Mouse (Mus musculus) CH12.LX (cell line): ENCODE measurements around the gene Olfr555. TPM values are rescaled to one million over a fixed set of nuclear protein-coding genes. Genes with fewer than 3 reads are reported as not detected.

Source experiments
- DNase-seq: peaks from one replicate; pipeline ENCODE4 v3.0.0-alpha.2; 2013; ENCODE audit errors: extremely low read depth
- H3K27ac ChIP-seq: 2 replicates; pipeline ENCODE4 v1.5.1; 2012; ENCODE audit warnings: low read depth, mild to moderate bottlenecking, control low read depth, moderate library complexity; ENCODE audit not compliant: insufficient read depth
- H3K27me3 ChIP-seq: replicated peaks from 2 replicates; pipeline ENCODE3; 2012; ENCODE audit warnings: inconsistent platforms
- H3K36me3 ChIP-seq, 2 experiments: replicated peaks in 1 of 2; 2 replicates each; pipeline versions ENCODE3 to v1.6.1; 2012; ENCODE audit warnings: inconsistent platforms in 1 of 2, low read length in 1 of 2, mild to moderate bottlenecking in 1 of 2, mixed read lengths in 1 of 2, moderate library complexity in 1 of 2; ENCODE audit not compliant: control insufficient read depth in 1 of 2, insufficient read depth in 1 of 2
- H3K4me1 ChIP-seq, 2 experiments: 2 replicates each; pipeline ENCODE4 v1.6.1; 2012; ENCODE audit warnings: inconsistent platforms in 1 of 2, moderate library complexity in 1 of 2; ENCODE audit not compliant: insufficient read depth in 2 of 2, control insufficient read depth in 1 of 2
- H3K4me2 ChIP-seq: 2 replicates; pipeline ENCODE4 v1.6.1; 2012; ENCODE audit warnings: low read depth, mild to moderate bottlenecking, control low read depth; ENCODE audit not compliant: poor library complexity, insufficient read depth, severe bottlenecking
- H3K4me3 ChIP-seq, 3 experiments: fragments of 150-350 bp in 1 of 3; sonication (generic) in 1 of 3; replicated peaks in 1 of 3; 2 replicates each; pipeline versions ENCODE3 to v1.5.1; 2011 to 2012; ENCODE audit warnings: low read depth in 2 of 3, low read length in 2 of 3, mild to moderate bottlenecking in 2 of 3, moderate library complexity in 2 of 3, control low read depth in 1 of 3, improper control_type of control experiment in 1 of 3, inconsistent platforms in 1 of 3, mixed read lengths in 1 of 3; ENCODE audit not compliant: poor library complexity in 1 of 3
- H3K79me2 ChIP-seq: replicated peaks from 2 replicates; pipeline ENCODE4 v1.6.1; 2012; ENCODE audit warnings: mild to moderate bottlenecking, moderate library complexity; ENCODE audit not compliant: control insufficient read depth, poor library complexity, insufficient read depth, severe bottlenecking; ENCODE audit errors: extremely low read depth
- H3K9ac ChIP-seq: 2 replicates; pipeline ENCODE4 v1.6.1; 2012; ENCODE audit warnings: low read depth, mild to moderate bottlenecking, control low read depth, moderate library complexity; ENCODE audit not compliant: insufficient read depth
- H3K9me3 ChIP-seq: replicated peaks from 2 replicates; pipeline ENCODE3; 2012; ENCODE audit warnings: low read length, inconsistent platforms, mixed read lengths
- GABPA ChIP-seq: IDR thresholded peaks from 2 replicates; pipeline ENCODE4 v1.6.1; 2012; ENCODE audit warnings: low read depth, low read length, improper control_type of control experiment, inconsistent platforms; ENCODE audit not compliant: insufficient replicate concordance
- MAFK ChIP-seq: IDR thresholded peaks from 2 replicates; pipeline ENCODE4 v1.6.1; 2011; ENCODE audit warnings: low read length, improper control_type of control experiment; ENCODE audit not compliant: insufficient replicate concordance
- MAZ ChIP-seq: IDR thresholded peaks from 2 replicates; pipeline ENCODE4 v1.6.1; 2012; ENCODE audit warnings: low read depth, mild to moderate bottlenecking, inconsistent platforms, low read length, improper control_type of control experiment, moderate library complexity
- NELFE ChIP-seq: IDR thresholded peaks from 2 replicates; pipeline ENCODE4 v1.6.1; 2011; ENCODE audit warnings: low read depth, low read length, improper control_type of control experiment
- NRF1 ChIP-seq: IDR thresholded peaks from 2 replicates; pipeline ENCODE4 v1.6.1; 2014; ENCODE audit warnings: low read depth, mild to moderate bottlenecking, inconsistent platforms, low read length, improper control_type of control experiment, moderate library complexity
- POLR2AphosphoS2 ChIP-seq: IDR thresholded peaks from 2 replicates; pipeline ENCODE4 v1.6.1; 2011; ENCODE audit warnings: low read depth, low read length, improper control_type of control experiment
- RAD21 ChIP-seq: IDR thresholded peaks from 2 replicates; pipeline ENCODE4 v1.6.1; 2011; ENCODE audit warnings: low read depth, mild to moderate bottlenecking, low read length, improper control_type of control experiment, moderate library complexity
- SIN3A ChIP-seq: IDR thresholded peaks from 2 replicates; pipeline ENCODE4 v1.6.1; 2012; ENCODE audit warnings: low read length, improper control_type of control experiment, inconsistent platforms
- SMC3 ChIP-seq: IDR thresholded peaks from 2 replicates; pipeline ENCODE4 v1.6.1; 2011; ENCODE audit warnings: low read depth, low read length, improper control_type of control experiment
- USF1 ChIP-seq: IDR thresholded peaks from 2 replicates; pipeline ENCODE4 v1.6.1; 2014; ENCODE audit warnings: low read depth, mild to moderate bottlenecking, inconsistent platforms, low read length, improper control_type of control experiment
- ZKSCAN1 ChIP-seq: IDR thresholded peaks from 2 replicates; pipeline ENCODE4 v1.6.1; 2012; ENCODE audit warnings: low read depth, inconsistent platforms, low read length, improper control_type of control experiment, borderline replicate concordance
- dilution Hi-C: fragments of 300-500 bp; cut with MboI; formaldehyde crosslinking; loops from 2 replicates; pipeline ENCODE4 v1.14.3; 2020; ENCODE audit warnings: low sequenced_read_pairs; ENCODE audit not compliant: extremely low pct_unique_long_range_greater_than_20kb, extremely low pct_ligation_motif_present
- in situ Hi-C: fragments of 300-500 bp; cut with MboI; formaldehyde crosslinking; loops from 3 replicates; pipeline ENCODE4 v1.14.3; 2019; ENCODE audit warnings: low sequenced_read_pairs, low pct_ligation_motif_present, low pct_unique_long_range_greater_than_20kb, mixed read lengths
- polyA plus RNA-seq: library from polyadenylated mRNA; unstranded; fragments of >175 nt; gene quantifications from 2 replicates; pipeline ENCODE4 v1.2.1, GENCODE M21; 2012; ENCODE audit warnings: low read depth; ENCODE audit not compliant: insufficient read length
- total RNA-seq, 2 experiments: library from RNA; depleted of rRNA; stranded (reverse); fragments of 300-350 nt in 1 of 2; fragments of >200 nt in 1 of 2; gene quantifications; 2 replicates each; pipeline ENCODE4 v1.2.3; 2012 to 2014

The Olfr555 gene
- total and polyA plus RNA-seq, 3 experiments = not detected

GRCm38 (mm10) chr7:102701915-102702314 is 43.3 kb downstream of the Olfr555 start, which contains the start of gene Olfr558:
Olfr558 (plus strand) TSS chr7:102702215.
- Histone ChIP-seq H3K4me2 (no peak within 1 kb of the TSS), H3K9ac (no peak within 1 kb of the TSS), H3K9me3 (no peaks in the 10 kb centered on the region), H3K36me3 (no peaks in the 10 kb centered on the region), H3K27ac (no peak within 1 kb of the TSS), H3K4me3 (no peak within 1 kb of the TSS), H3K79me2 (no peaks in the 10 kb centered on the region), H3K27me3 (no peaks in the 10 kb centered on the region), H3K4me1 (0 out of 4 replicates have a peak, but pooled peaks cover 0 to 2% of the 10 kb centered on the region in 2 experiments)
- no peak for TF ChIP-seq ZKSCAN1
- TF ChIP-seq USF1 = no peak
- no peak for TF ChIP-seq MAZ
- TF ChIP-seq NRF1 = no peak
- TF ChIP-seq SIN3A = no peak
- no peak for TF ChIP-seq GABPA
- no peak for TF ChIP-seq NELFE
- TF ChIP-seq POLR2AphosphoS2 = no peak
- no peak for TF ChIP-seq SMC3
- no peak for TF ChIP-seq MAFK
- no peak for TF ChIP-seq RAD21
- DNase-seq = no peak
- in situ Hi-C loops = no loop called here
- dilution Hi-C loops = no loop called here

Other genes starting within 250 kb of the Olfr555 start
Only the 20 nearest of the 27 such genes appear.
- not detected in 2 replicates for gene Olfr545, start 159.2 kb upstream of the Olfr555 start, total RNA-seq (2012; rRNA removed)
- not detected in 2 replicates for gene Olfr545, start 159.2 kb upstream of the Olfr555 start, total RNA-seq (2014; rRNA removed)
- gene Olfr545, start 159.2 kb upstream of the Olfr555 start, polyA plus RNA-seq = not detected in 2 replicates
- gene Olfr547, start 124.1 kb upstream of the Olfr555 start, total RNA-seq (2012; rRNA removed) = not detected in 2 replicates
- not detected in 2 replicates for gene Olfr547, start 124.1 kb upstream of the Olfr555 start, total RNA-seq (2014; rRNA removed)
- gene Olfr547, start 124.1 kb upstream of the Olfr555 start, polyA plus RNA-seq = not detected in 2 replicates
- not detected in 2 replicates for gene Olfr548-ps1, start 117.9 kb upstream of the Olfr555 start, total RNA-seq (2012; rRNA removed)
- not detected in 2 replicates for gene Olfr548-ps1, start 117.9 kb upstream of the Olfr555 start, total RNA-seq (2014; rRNA removed)
- gene Olfr548-ps1, start 117.9 kb upstream of the Olfr555 start, polyA plus RNA-seq = not detected in 2 replicates
- gene Olfr549, start 109.0 kb upstream of the Olfr555 start, total RNA-seq (2012; rRNA removed) = not detected in 2 replicates
- not detected in 2 replicates for gene Olfr549, start 109.0 kb upstream of the Olfr555 start, total RNA-seq (2014; rRNA removed)
- gene Olfr549, start 109.0 kb upstream of the Olfr555 start, polyA plus RNA-seq = not detected in 2 replicates
- 10.4 and 10.5 TPM in 2 replicates for gene Trim21, start 93.3 kb upstream of the Olfr555 start, total RNA-seq (2012; rRNA removed)
- gene Trim21, start 93.3 kb upstream of the Olfr555 start, total RNA-seq (2014; rRNA removed) = 15.4 and 16.1 TPM in 2 replicates
- gene Trim21, start 93.3 kb upstream of the Olfr555 start, polyA plus RNA-seq = 16.5 TPM in 2 replicates
- gene Olfr550, start 87.4 kb upstream of the Olfr555 start, total RNA-seq (2012; rRNA removed) = not detected in 2 replicates
- gene Olfr550, start 87.4 kb upstream of the Olfr555 start, total RNA-seq (2014; rRNA removed) = not detected in 2 replicates
- not detected in 2 replicates for gene Olfr550, start 87.4 kb upstream of the Olfr555 start, polyA plus RNA-seq
- not detected in 2 replicates for gene Olfr551, start 66.9 kb upstream of the Olfr555 start, total RNA-seq (2012; rRNA removed)
- not detected in 2 replicates for gene Olfr551, start 66.9 kb upstream of the Olfr555 start, total RNA-seq (2014; rRNA removed)
- gene Olfr551, start 66.9 kb upstream of the Olfr555 start, polyA plus RNA-seq = not detected in 2 replicates
- not detected in 2 replicates for gene Olfr552, start 61.1 kb upstream of the Olfr555 start, total RNA-seq (2012; rRNA removed)
- not detected in 2 replicates for gene Olfr552, start 61.1 kb upstream of the Olfr555 start, total RNA-seq (2014; rRNA removed)
- 0.16 TPM in 1 of 2 replicates, not detected in the other for gene Olfr552, start 61.1 kb upstream of the Olfr555 start, polyA plus RNA-seq
- gene Olfr553, start 40.6 kb upstream of the Olfr555 start, total RNA-seq (2012; rRNA removed) = not detected in 2 replicates
- gene Olfr553, start 40.6 kb upstream of the Olfr555 start, total RNA-seq (2014; rRNA removed) = not detected in 2 replicates
- not detected in 2 replicates for gene Olfr553, start 40.6 kb upstream of the Olfr555 start, polyA plus RNA-seq
- gene Olfr554, start 20.4 kb upstream of the Olfr555 start, total RNA-seq (2012; rRNA removed) = not detected in 2 replicates
- not detected in 2 replicates for gene Olfr554, start 20.4 kb upstream of the Olfr555 start, total RNA-seq (2014; rRNA removed)
- not detected in 2 replicates for gene Olfr554, start 20.4 kb upstream of the Olfr555 start, polyA plus RNA-seq
- not detected in 2 replicates for gene Olfr556, start 6.1 kb downstream of the Olfr555 start, total RNA-seq (2012; rRNA removed)
- not detected in 2 replicates for gene Olfr556, start 6.1 kb downstream of the Olfr555 start, total RNA-seq (2014; rRNA removed)
- not detected in 2 replicates for gene Olfr556, start 6.1 kb downstream of the Olfr555 start, polyA plus RNA-seq
- 6.5 and 8.1 TPM in 2 replicates for gene Trim68, start 28.5 kb downstream of the Olfr555 start, total RNA-seq (2012; rRNA removed)
- 7.7 and 8.0 TPM in 2 replicates for gene Trim68, start 28.5 kb downstream of the Olfr555 start, total RNA-seq (2014; rRNA removed)
- 10.9 and 11.6 TPM in 2 replicates for gene Trim68, start 28.5 kb downstream of the Olfr555 start, polyA plus RNA-seq
- gene Olfr557, start 37.1 kb downstream of the Olfr555 start, total RNA-seq (2012; rRNA removed) = not detected in 2 replicates
- gene Olfr557, start 37.1 kb downstream of the Olfr555 start, total RNA-seq (2014; rRNA removed) = not detected in 2 replicates
- not detected in 2 replicates for gene Olfr557, start 37.1 kb downstream of the Olfr555 start, polyA plus RNA-seq
- gene Olfr558, start 43.4 kb downstream of the Olfr555 start, total RNA-seq (2012; rRNA removed) = not detected in 2 replicates
- gene Olfr558, start 43.4 kb downstream of the Olfr555 start, total RNA-seq (2014; rRNA removed) = not detected in 2 replicates
- gene Olfr558, start 43.4 kb downstream of the Olfr555 start, polyA plus RNA-seq = not detected in 2 replicates
- not detected in 2 replicates for gene Olfr33, start 60.2 kb downstream of the Olfr555 start, total RNA-seq (2012; rRNA removed)
- not detected in 2 replicates for gene Olfr33, start 60.2 kb downstream of the Olfr555 start, total RNA-seq (2014; rRNA removed)
- gene Olfr33, start 60.2 kb downstream of the Olfr555 start, polyA plus RNA-seq = not detected in 2 replicates
- gene Olfr559, start 68.7 kb downstream of the Olfr555 start, total RNA-seq (2012; rRNA removed) = not detected in 2 replicates
- gene Olfr559, start 68.7 kb downstream of the Olfr555 start, total RNA-seq (2014; rRNA removed) = not detected in 2 replicates
- gene Olfr559, start 68.7 kb downstream of the Olfr555 start, polyA plus RNA-seq = not detected in 2 replicates
- gene Olfr560, start 100.5 kb downstream of the Olfr555 start, total RNA-seq (2012; rRNA removed) = not detected in 2 replicates
- not detected in 2 replicates for gene Olfr560, start 100.5 kb downstream of the Olfr555 start, total RNA-seq (2014; rRNA removed)
- gene Olfr560, start 100.5 kb downstream of the Olfr555 start, polyA plus RNA-seq = not detected in 2 replicates
- not detected in 2 replicates for gene Olfr78, start 100.6 kb downstream of the Olfr555 start, total RNA-seq (2012; rRNA removed)
- gene Olfr78, start 100.6 kb downstream of the Olfr555 start, total RNA-seq (2014; rRNA removed) = not detected in 2 replicates
- not detected in 2 replicates for gene Olfr78, start 100.6 kb downstream of the Olfr555 start, polyA plus RNA-seq
- not detected in 2 replicates for gene Olfr561, start 112.4 kb downstream of the Olfr555 start, total RNA-seq (2012; rRNA removed)
- not detected in 2 replicates for gene Olfr561, start 112.4 kb downstream of the Olfr555 start, total RNA-seq (2014; rRNA removed)
- not detected in 2 replicates for gene Olfr561, start 112.4 kb downstream of the Olfr555 start, polyA plus RNA-seq
- not detected in 2 replicates for gene Olfr564, start 144.7 kb downstream of the Olfr555 start, total RNA-seq (2012; rRNA removed)
- gene Olfr564, start 144.7 kb downstream of the Olfr555 start, total RNA-seq (2014; rRNA removed) = not detected in 2 replicates
- gene Olfr564, start 144.7 kb downstream of the Olfr555 start, polyA plus RNA-seq = not detected in 2 replicates